Mouse (Mus musculus) heart, embryonic 16.5 days (tissue): ENCODE measurements at regions not wholly inside any gene's neighbourhood (a gene's known extent, or its start where the extent isn't known, plus 50 kb on each side); places are given as distances from the start of the nearest gene placed in this dataset.

Experiments used
- ATAC-seq: fragments of 200-750 bp; cut with Nextera tagmentation; replicated peaks from 2 replicates; pipeline ENCODE4 v1.8.0; 2017; ENCODE audit warnings: moderate number of reproducible peaks; ENCODE audit not compliant: insufficient read depth, low FRiP score; ENCODE audit errors: extremely low read depth
- H3K27ac ChIP-seq: fragments of 300-500 bp; sonication (generic); 2 replicates; pipeline ENCODE4 v1.5.1; 2014; ENCODE audit warnings: mild to moderate bottlenecking, low read length, control low read depth, moderate library complexity
- H3K27me3 ChIP-seq: fragments of 300-500 bp; sonication (generic); 2 replicates; pipeline ENCODE4 v1.6.1; 2014; ENCODE audit warnings: low read length, mixed read lengths; ENCODE audit not compliant: control insufficient read depth, insufficient read depth
- H3K36me3 ChIP-seq: fragments of 300-500 bp; sonication (generic); 2 replicates; pipeline ENCODE4 v1.6.1; 2014; ENCODE audit not compliant: control insufficient read depth, insufficient read depth
- H3K4me1 ChIP-seq: fragments of 300-500 bp; sonication (generic); 2 replicates; pipeline ENCODE4 v1.6.1; 2014; ENCODE audit warnings: low read length, mixed read lengths; ENCODE audit not compliant: control insufficient read depth, insufficient read depth
- H3K4me2 ChIP-seq: fragments of 300-500 bp; sonication (generic); 2 replicates; pipeline ENCODE4 v1.6.1; 2014; ENCODE audit warnings: low read depth, mild to moderate bottlenecking, control low read depth, low read length
- H3K4me3 ChIP-seq: fragments of 300-500 bp; sonication (generic); 2 replicates; pipeline ENCODE4 v1.5.1; 2014; ENCODE audit warnings: mild to moderate bottlenecking, control low read depth, low read length
- H3K9ac ChIP-seq: fragments of 300-500 bp; sonication (generic); 2 replicates; pipeline ENCODE4 v1.6.1; 2014; ENCODE audit warnings: low read length, control low read depth
- H3K9me3 ChIP-seq: fragments of 300-500 bp; sonication (generic); replicated peaks from 2 replicates; pipeline ENCODE4 v1.6.1; 2016; ENCODE audit warnings: low read length; ENCODE audit not compliant: control insufficient read depth
- WGBS: fragments of 180-500 bp; shearing (Covaris S2); extraction: QIAGEN DNeasy Blood & Tissue Kit; methylation state at CpG from one replicate; pipeline ENCODE4 v1.1.7; 2014; 5-methylcytosine and 5-hydroxymethylcytosine counted together

DNA sequence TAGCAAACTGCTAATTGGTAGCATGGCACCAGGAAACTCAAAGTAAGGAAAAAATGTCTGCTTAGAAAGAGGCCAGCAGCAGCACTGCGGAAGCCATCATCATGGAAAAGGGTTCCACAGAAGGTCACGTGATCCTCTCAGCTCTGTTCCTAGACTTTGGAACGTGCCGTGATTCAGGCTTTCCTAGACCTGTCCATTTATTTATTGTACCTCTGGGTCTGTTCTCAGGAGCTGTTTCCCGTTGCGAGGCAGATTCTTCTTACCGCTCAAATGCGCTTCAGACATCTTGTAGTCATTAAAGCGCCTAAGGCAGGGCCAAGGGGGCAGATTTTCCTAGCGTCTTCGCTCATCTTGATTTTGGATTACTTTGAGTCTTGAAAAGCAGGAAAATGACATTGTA, 365.0 kb upstream of the Adgrl2 start:
- peak overlapping the region; percentile 80 for H3K27ac ChIP-seq
- no peak for ATAC-seq
- no peak overlapping the region for H3K4me2 ChIP-seq

DNA sequence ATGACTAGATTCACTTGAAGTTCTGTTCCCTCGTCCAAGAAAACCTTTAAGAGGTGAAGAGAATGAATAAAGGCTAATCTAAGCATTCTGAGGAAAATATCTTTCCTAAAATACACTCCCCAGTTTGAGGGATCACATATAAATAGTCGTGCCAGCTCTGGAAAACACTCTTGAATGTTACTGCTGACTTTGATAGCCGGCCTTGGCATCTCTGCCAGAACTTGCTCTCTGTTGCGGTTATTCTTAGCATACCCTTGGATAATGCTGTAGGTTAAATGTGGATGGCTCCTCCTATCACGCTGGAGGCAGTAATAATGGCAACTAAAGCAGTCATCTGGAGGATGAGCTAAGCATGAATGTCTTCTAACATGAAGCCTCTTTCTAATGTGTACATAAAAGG, 363.6 kb upstream of the Adgrl2 start:
- H3K9ac ChIP-seq: no peak overlapping the region
- WGBS: 34% methylated on average over 5 of the region's 5 CpGs
- H3K4me2 ChIP-seq: no peak overlapping the region
- H3K9me3 ChIP-seq: no peaks in the 10 kb centered on the region
- no peak overlapping the region for H3K4me3 ChIP-seq
- H3K36me3 ChIP-seq: no peaks in the 10 kb centered on the region
- peak; percentile 87 for ATAC-seq
- H3K27me3 ChIP-seq: no peaks in the 10 kb centered on the region
- H3K4me1 ChIP-seq: peaks cover 32% of the 10 kb centered on the region
- H3K27ac ChIP-seq: peak overlapping the region; percentile 97

More for the DNA sequence above, 365.0 kb upstream of the Adgrl2 start:
- WGBS: 93% methylated on average over 11 of the region's 11 CpGs
- Histone ChIP-seq H3K4me3 (no peak overlapping the region), H3K27me3 (no peaks in the 10 kb centered on the region), H3K36me3 (no peaks in the 10 kb centered on the region), H3K4me1 (peaks cover 26% of the 10 kb centered on the region), H3K9ac (no peak overlapping the region; the same call in 1 of the 2 replicates), H3K9me3 (no peaks in the 10 kb centered on the region)

DNA sequence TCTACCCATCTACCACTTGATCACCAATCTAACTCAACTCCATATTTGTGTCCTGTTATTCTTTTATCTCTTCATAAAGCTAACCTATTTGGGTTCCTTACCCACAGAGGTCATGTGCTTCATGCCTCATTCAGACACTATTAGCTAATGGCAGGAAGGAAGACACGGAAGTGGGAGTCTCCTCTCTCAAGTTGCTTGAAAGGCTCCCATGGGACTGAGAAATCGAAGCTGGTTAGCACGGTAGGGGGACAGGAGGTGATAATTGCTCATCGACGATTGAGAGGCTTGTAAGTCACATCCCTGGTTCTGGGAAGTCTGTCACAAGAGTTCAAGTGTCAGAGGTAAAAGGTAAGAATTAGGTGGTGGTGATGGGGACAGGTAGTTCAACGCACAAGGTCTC, 362.2 kb upstream of the Adgrl2 start:
- no peak overlapping the region for H3K4me2 ChIP-seq
- H3K27ac ChIP-seq: no peak overlapping the region
- no peak for ATAC-seq
- H3K4me3 ChIP-seq: no peak overlapping the region
- no peaks in the 10 kb centered on the region for H3K36me3 ChIP-seq
- H3K9ac ChIP-seq: no peak overlapping the region
- H3K27me3 ChIP-seq: no peaks in the 10 kb centered on the region
- 49% methylated on average over 6 of the region's 6 CpGs for WGBS
- H3K9me3 ChIP-seq: no peaks in the 10 kb centered on the region
- H3K4me1 ChIP-seq: peaks cover 32% of the 10 kb centered on the region

DNA sequence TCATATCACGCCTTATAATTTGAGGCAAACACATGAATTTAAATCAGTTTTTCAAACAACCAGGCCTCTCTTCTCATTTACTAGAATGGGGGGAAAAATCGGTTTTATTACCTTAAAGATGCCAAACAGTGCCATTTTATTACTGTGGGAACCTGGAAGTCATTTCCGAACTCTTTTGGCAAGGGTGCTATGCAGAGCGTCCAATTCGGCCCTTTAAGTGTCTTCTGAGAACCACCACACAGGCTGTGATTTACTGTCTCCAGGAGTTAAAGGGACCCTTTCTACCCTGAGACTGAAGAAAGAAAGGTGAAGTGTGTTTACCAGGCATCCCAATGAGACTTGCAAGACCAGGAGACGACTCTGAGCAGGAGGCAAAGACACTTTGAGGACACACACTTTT, 359.4 kb upstream of the Adgrl2 start:
- WGBS: 73% methylated on average over 6 of the region's 6 CpGs
- H3K9me3 ChIP-seq: no peaks in the 10 kb centered on the region
- H3K36me3 ChIP-seq: no peaks in the 10 kb centered on the region
- no peak overlapping the region for H3K27ac ChIP-seq
- no peak overlapping the region for H3K4me3 ChIP-seq
- no peaks in the 10 kb centered on the region for H3K27me3 ChIP-seq
- no peak overlapping the region for H3K9ac ChIP-seq
- no peak for ATAC-seq
- no peak overlapping the region for H3K4me2 ChIP-seq
- H3K4me1 ChIP-seq: peaks cover 23% of the 10 kb centered on the region

DNA sequence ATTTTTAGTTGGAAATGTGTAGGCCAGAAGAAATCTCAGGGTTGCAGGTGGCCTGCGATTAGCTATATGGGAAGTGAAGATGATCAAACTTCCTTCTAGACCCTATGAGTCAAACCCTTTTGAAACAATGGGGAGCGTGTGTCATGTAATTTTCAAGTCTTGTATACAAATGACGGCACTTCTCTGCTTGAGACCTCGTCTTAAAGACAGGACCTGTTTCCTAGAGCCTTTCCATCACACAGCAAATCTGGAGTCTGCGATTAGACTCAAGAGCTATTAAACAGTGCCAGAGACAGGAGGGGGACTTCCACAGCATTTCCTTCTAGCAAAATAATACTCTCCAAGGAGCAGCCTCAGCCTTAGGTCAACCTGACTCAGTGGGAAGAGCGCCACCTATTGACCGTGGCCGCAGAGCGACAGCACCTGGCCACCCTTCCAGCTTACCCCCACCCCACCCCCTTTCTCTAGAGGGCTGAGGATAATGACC, 358.9 kb upstream of the Adgrl2 start:
- ATAC-seq: peak; percentile 59
- Histone ChIP-seq H3K36me3 (no peaks in the 10 kb centered on the region), H3K9me3 (no peaks in the 10 kb centered on the region), H3K9ac (no peak overlapping the region), H3K4me1 (peaks cover 25% of the 10 kb centered on the region), H3K4me3 (no peak overlapping the region), H3K4me2 (no peak overlapping the region), H3K27me3 (no peaks in the 10 kb centered on the region), H3K27ac (peak overlapping the region; percentile 51; the same call in 1 of the 2 replicates)
- WGBS: 33% methylated on average over 9 of the region's 9 CpGs

DNA sequence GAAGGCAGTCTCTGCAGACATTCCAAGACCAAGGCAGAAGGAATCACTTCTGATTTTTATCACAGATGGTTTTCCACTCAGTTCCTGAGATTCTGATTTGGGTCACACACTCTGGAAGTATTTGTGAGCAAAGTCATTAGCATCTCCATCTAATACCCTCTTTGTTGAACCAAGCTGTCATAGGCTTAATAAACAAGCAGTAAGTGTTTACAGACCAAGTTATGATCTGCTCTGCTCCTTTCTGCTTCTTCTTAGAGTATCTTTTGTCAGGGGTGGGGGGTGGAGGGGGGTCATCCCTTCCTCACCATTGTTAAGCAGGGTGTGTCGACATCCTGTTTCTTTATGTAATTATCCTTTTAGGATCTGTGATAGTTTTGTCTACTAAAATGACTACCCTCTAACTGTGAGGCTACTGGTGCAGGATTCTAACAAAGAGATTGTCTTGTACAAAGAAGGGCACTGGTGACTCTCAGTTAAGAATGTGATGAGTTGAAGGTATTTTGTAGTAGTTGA, 358.2 kb upstream of the Adgrl2 start:
- 35% methylated on average over 1 of the region's 1 CpGs for WGBS
- Histone ChIP-seq H3K27me3 (no peaks in the 10 kb centered on the region), H3K27ac (peak overlapping the region; percentile 51), H3K4me2 (no peak overlapping the region), H3K4me1 (peaks cover 27% of the 10 kb centered on the region), H3K4me3 (no peak overlapping the region), H3K9ac (no peak overlapping the region), H3K9me3 (no peaks in the 10 kb centered on the region), H3K36me3 (no peaks in the 10 kb centered on the region)
- ATAC-seq: no peak

DNA sequence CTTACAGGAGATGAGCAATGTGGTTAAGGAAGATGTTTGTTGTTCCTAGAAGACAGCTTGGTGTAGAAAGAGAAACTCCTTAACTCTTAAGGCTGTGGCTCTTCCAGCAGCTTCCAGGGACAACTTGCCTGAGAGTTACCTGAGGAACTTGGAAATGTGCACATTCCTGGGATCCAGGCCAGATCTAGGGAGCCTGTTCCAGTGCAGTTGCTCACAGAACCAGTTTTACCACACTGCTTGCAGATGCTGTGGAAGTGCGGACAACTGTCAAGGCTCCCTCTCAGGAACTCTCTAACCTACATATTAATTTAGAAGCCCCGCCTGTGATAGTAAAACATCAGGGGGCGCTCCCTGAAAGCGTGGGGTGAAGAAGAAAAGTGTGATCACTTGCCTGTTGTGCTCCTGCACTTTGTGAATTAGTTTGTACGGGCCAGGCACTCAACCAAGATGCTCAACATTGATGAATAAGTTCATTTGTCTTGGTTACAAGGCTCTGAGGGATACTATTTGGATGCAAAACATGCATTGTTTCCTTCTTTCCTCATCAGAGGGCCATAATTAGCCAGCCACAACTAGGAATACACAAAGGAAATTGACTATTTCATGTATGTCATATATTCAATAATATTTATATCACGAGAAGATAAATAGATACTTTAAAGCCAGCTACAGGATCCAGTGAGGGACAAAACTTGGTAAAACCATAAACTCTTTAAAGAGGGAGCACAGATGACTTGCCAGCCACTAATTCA, 357.1 kb upstream of the Adgrl2 start:
- no peak for ATAC-seq
- Histone ChIP-seq H3K4me3 (no peak overlapping the region), H3K27ac (no peak overlapping the region), H3K9ac (no peak overlapping the region), H3K9me3 (no peaks in the 10 kb centered on the region), H3K36me3 (no peaks in the 10 kb centered on the region), H3K27me3 (no peaks in the 10 kb centered on the region), H3K4me1 (peaks cover 23% of the 10 kb centered on the region), H3K4me2 (no peak overlapping the region)
- 61% methylated on average over 6 of the region's 6 CpGs for WGBS

DNA sequence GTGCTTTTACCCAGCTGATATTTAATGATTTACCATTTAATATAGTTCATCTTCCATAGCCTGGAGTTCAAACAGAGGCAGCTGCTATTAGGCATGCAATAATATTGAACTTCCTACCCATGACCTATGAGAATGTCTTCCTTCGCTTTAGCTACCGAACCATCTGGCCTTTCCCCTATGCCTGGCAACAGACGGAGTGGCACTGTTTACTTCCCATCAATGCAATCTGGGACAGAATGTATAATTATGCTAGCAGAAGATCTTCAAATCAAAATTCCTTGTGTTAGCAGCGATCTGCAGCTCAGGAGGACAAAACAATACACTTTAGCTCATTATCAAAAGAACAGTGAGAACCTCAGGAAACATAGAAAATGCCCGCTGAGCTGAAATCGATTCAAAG, 352.2 kb upstream of the Adgrl2 start:
- ATAC-seq: no peak
- Histone ChIP-seq H3K9ac (no peak overlapping the region), H3K27ac (no peak overlapping the region), H3K4me2 (no peak overlapping the region), H3K27me3 (no peaks in the 10 kb centered on the region), H3K36me3 (no peaks in the 10 kb centered on the region), H3K4me1 (peaks cover 12% of the 10 kb centered on the region), H3K9me3 (no peaks in the 10 kb centered on the region), H3K4me3 (no peak overlapping the region)
- WGBS: 80% methylated on average over 6 of the region's 6 CpGs

DNA sequence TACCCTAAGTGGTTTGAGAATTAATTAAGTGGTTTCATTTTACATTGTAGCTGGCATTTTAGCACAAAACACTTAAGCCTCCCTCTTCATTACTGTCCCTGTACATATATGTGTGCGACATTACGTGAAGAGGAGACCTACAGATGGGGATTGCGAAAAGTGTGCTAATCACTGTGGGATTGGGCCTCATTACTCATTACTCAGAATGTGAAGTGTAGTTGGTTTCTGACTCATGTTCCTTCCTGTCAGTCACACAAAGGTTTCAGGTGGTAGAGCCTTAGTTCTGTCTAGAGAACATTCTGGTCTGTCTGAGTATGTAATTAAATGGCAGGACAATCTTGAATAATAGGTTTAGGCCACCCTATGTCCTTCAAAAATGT, 349.0 kb upstream of the Adgrl2 start:
- WGBS: 92% methylated on average over 3 of the region's 3 CpGs
- ATAC-seq: no peak
- no peak overlapping the region for H3K4me2 ChIP-seq
- no peaks in the 10 kb centered on the region for H3K36me3 ChIP-seq
- H3K27ac ChIP-seq: no peak overlapping the region
- H3K4me1 ChIP-seq: peaks cover 5% of the 10 kb centered on the region
- no peak overlapping the region for H3K9ac ChIP-seq
- no peak overlapping the region for H3K4me3 ChIP-seq
- H3K9me3 ChIP-seq: no peaks in the 10 kb centered on the region
- no peaks in the 10 kb centered on the region for H3K27me3 ChIP-seq
